Mouse (Mus musculus) hindbrain, embryonic 13.5 days (tissue): ENCODE measurements at regions not wholly inside any gene's neighbourhood (a gene's known extent, or its start where the extent isn't known, plus 50 kb on each side); places are given as distances from the start of the nearest gene placed in this dataset.

Experiments used
- ATAC-seq: fragments of 200-750 bp; cut with Nextera tagmentation; 2 replicates; pipeline ENCODE4 v1.8.0; 2017; ENCODE audit warnings: moderate TSS enrichment; ENCODE audit not compliant: low FRiP score
- H3K27ac ChIP-seq: fragments of 300-500 bp; sonication (generic); 2 replicates; pipeline ENCODE4 v1.5.1; 2015; ENCODE audit warnings: inconsistent platforms, mild to moderate bottlenecking, moderate library complexity
- H3K27me3 ChIP-seq: fragments of 300-500 bp; sonication (generic); 2 replicates; pipeline ENCODE4 v1.6.1; 2015; ENCODE audit warnings: mild to moderate bottlenecking, inconsistent platforms
- H3K36me3 ChIP-seq: fragments of 300-500 bp; sonication (generic); 2 replicates; pipeline ENCODE4 v1.6.1; 2015; ENCODE audit warnings: mild to moderate bottlenecking, inconsistent platforms
- H3K4me1 ChIP-seq: fragments of 300-500 bp; sonication (generic); replicated peaks from 2 replicates; pipeline ENCODE4 v1.6.1; 2015; ENCODE audit warnings: inconsistent platforms
- H3K4me2 ChIP-seq: fragments of 300-500 bp; sonication (generic); 2 replicates; pipeline ENCODE4 v1.6.1; 2015; ENCODE audit warnings: inconsistent platforms, mild to moderate bottlenecking, moderate library complexity
- H3K4me3 ChIP-seq: fragments of 300-500 bp; sonication (generic); 2 replicates; pipeline ENCODE4 v1.5.1; 2015; ENCODE audit warnings: mild to moderate bottlenecking, inconsistent platforms
- H3K9ac ChIP-seq: fragments of 300-500 bp; sonication (generic); 2 replicates; pipeline ENCODE4 v1.6.1; 2015; ENCODE audit warnings: mild to moderate bottlenecking, inconsistent platforms
- H3K9me3 ChIP-seq: fragments of 300-500 bp; sonication (generic); 2 replicates; pipeline ENCODE4 v1.6.1; 2016; ENCODE audit warnings: inconsistent platforms
- WGBS: fragments of 180-500 bp; shearing (Covaris S2); methylation state at CpG from one replicate; pipeline ENCODE4 v1.1.7; 2015; 5-methylcytosine and 5-hydroxymethylcytosine counted together

DNA sequence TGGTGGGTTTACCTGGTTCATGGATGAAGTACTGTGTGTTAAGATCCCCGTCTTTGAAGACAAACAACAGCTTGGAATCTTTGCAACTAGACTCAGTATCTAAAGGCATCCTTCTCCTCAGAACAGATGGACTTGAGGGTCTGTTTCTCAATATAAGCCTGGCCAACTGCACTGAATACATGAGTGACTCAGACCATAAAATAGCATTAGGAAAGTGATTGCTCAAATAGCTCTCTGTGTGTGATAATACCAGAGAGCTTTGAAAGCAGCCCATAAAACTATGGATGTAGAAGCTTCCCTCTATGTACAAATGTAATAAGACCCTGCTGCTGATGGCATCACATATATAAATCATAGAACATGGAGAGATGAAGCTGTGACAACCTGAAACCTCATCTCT, 78.3 kb upstream of the Zc3h12c start:
- Histone ChIP-seq H3K9ac (no peak overlapping the region), H3K4me3 (no peak overlapping the region), H3K4me2 (no peak overlapping the region), H3K9me3 (no peaks in the 10 kb centered on the region), H3K27me3 (no peaks in the 10 kb centered on the region), H3K36me3 (no peaks in the 10 kb centered on the region), H3K27ac (no peak overlapping the region), H3K4me1 (peaks cover 4% of the 10 kb centered on the region)
- WGBS, result 94% methylated on average over 1 of the region's 1 CpGs
- ATAC-seq, result no peak

DNA sequence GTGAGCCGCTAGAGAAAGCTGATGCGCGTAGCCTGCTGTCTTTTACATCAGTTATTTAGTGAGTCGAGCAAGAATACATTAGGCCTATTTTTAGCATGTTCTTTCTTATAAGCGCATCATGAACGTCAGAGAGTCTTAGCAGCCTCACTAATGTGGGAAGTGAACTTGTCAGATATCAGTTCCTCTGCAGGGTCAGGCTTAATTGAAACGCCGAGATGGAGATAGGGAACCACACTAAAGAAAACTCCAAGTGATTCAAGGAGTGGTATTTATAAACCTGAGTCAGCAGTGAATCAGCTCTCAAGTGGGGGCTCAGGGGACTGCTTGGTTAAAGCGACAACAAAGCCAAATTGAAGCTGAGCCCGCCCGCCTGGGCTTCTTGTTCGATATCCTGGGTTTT, 75.7 kb upstream of the Zc3h12c start:
- no peak overlapping the region for H3K4me2 ChIP-seq
- WGBS, result 77% methylated on average over 12 of the region's 12 CpGs

DNA sequence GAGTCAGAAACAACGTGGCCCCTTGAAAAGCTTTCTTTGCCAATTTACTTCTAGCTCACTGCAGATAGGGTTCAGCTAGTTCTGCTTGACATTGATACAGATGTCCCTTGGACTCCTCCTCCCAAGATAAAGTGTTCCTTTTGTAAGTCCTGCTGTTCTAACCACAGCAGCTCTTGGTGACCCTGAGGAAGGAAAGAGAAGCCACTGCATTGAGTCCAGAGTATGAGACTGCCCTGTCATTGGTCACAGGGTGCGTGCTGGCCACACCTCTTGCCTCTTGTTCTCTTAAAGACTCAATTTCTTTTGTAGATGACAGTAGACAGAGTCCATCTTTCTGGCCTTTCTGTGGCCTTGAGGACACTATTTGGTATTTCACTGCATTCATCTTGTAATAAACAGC, 74.7 kb upstream of the Zc3h12c start:
- Histone ChIP-seq H3K36me3 (no peaks in the 10 kb centered on the region), H3K27me3 (no peaks in the 10 kb centered on the region), H3K27ac (no peak overlapping the region), H3K4me3 (no peak overlapping the region), H3K9me3 (no peaks in the 10 kb centered on the region), H3K9ac (no peak overlapping the region), H3K4me1 (peaks cover 19% of the 10 kb centered on the region), H3K4me2 (no peak overlapping the region)
- 71% methylated on average over 2 of the region's 2 CpGs for WGBS
- no peak for ATAC-seq

More for the DNA sequence above, 75.7 kb upstream of the Zc3h12c start:
- Histone ChIP-seq H3K27ac (no peak overlapping the region), H3K4me1 (peaks cover 19% of the 10 kb centered on the region), H3K27me3 (no peaks in the 10 kb centered on the region), H3K9me3 (no peaks in the 10 kb centered on the region), H3K4me3 (no peak overlapping the region), H3K36me3 (no peaks in the 10 kb centered on the region), H3K9ac (no peak overlapping the region)
- ATAC-seq, result no peak

DNA sequence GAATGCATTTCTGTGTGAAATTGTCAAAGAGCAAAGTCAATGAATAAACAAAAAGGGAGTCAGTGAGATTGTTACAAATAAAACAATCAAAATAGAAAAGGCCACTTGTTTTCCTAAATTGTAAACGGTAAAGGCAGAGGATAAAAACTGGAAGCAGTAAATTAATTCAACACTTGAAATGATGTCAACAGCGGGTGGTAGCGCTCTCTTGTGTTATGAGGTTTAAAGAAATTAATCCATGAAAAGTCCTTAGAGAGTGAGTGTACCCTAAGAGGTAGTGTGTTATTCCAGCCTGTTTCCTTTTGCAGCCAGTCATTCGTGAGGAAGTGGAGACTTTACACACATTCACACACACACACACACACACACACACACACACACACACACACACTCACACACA, 73.2 kb upstream of the Zc3h12c start:
- Histone ChIP-seq H3K4me1 (peaks cover 19% of the 10 kb centered on the region), H3K4me2 (no peak overlapping the region), H3K9me3 (no peaks in the 10 kb centered on the region), H3K4me3 (no peak overlapping the region), H3K36me3 (no peaks in the 10 kb centered on the region), H3K27ac (peak overlapping the region; percentile 81), H3K27me3 (no peaks in the 10 kb centered on the region), H3K9ac (no peak overlapping the region)
- no peak for ATAC-seq
- WGBS, result 49% methylated on average over 4 of the region's 4 CpGs

GRCm38 (mm10) chr9:52240585-52241320, 72.4 kb upstream of the Zc3h12c start:
- H3K36me3 ChIP-seq, result no peaks in the 10 kb centered on the region
- no peaks in the 10 kb centered on the region for H3K27me3 ChIP-seq
- no peak overlapping the region for H3K4me3 ChIP-seq
- H3K4me2 ChIP-seq, result no peak overlapping the region
- H3K4me1 ChIP-seq, result peaks cover 19% of the 10 kb centered on the region
- WGBS, result 58% methylated on average over 12 of the region's 12 CpGs
- H3K9me3 ChIP-seq, result no peaks in the 10 kb centered on the region
- peak overlapping the region; percentile 81 for H3K27ac ChIP-seq
- 0 out of 2 replicates have a peak, but pooled peaks have one; percentile 43 for ATAC-seq
- no peak overlapping the region for H3K9ac ChIP-seq

DNA sequence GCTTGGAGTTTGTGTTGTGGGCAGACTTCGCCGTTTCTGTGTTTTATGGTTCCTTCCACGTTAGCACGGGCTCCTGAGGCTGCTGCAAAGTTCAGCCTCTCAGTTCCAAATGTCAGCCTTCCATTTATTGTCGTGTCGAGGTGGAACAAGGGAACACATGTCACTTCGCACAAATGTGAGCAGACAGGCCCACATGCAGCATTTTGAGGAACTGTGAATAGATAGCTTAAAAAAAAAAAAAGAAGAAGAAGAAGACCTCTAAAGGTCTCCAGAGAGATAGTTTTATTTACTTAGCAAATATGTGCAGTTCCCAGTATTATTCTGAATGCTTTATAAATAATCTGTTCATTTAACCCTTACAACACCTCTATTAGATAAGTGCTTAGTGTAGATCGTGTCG, 66.4 kb upstream of the Zc3h12c start:
- no peaks in the 10 kb centered on the region for H3K36me3 ChIP-seq
- no peak for ATAC-seq
- no peak overlapping the region for H3K9ac ChIP-seq
- 75% methylated on average over 9 of the region's 9 CpGs for WGBS
- no peak overlapping the region for H3K4me3 ChIP-seq
- H3K27ac ChIP-seq, result no peak overlapping the region
- no peaks in the 10 kb centered on the region for H3K4me1 ChIP-seq
- H3K4me2 ChIP-seq, result no peak overlapping the region
- no peaks in the 10 kb centered on the region for H3K9me3 ChIP-seq
- no peaks in the 10 kb centered on the region for H3K27me3 ChIP-seq

DNA sequence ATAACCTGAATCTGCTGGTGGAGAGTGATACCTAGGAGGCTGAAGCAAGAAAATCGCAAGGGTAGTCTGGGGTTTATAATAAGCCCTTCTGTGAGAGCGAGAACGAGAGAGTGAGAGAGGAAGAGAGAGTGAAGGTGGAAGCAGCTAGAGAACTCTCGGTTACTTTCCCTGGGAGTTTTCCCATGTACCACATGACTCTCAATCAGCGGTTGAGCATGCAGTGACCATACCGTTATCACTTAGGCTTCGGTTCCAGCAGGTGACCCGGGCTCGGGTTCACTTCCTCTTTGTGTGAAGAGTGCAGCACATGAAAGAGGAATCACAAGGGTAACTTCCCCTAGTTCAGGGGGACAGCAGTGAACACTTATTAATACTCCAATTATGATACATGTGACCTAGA, 61.2 kb upstream of the Zc3h12c start:
- H3K36me3 ChIP-seq, result no peaks in the 10 kb centered on the region
- H3K9ac ChIP-seq, result no peak overlapping the region
- no peak overlapping the region for H3K27ac ChIP-seq
- no peak overlapping the region for H3K4me2 ChIP-seq
- 88% methylated on average over 9 of the region's 9 CpGs for WGBS
- no peak for ATAC-seq
- H3K27me3 ChIP-seq, result no peaks in the 10 kb centered on the region
- no peaks in the 10 kb centered on the region for H3K9me3 ChIP-seq
- no peak overlapping the region for H3K4me3 ChIP-seq
- no peaks in the 10 kb centered on the region for H3K4me1 ChIP-seq

DNA sequence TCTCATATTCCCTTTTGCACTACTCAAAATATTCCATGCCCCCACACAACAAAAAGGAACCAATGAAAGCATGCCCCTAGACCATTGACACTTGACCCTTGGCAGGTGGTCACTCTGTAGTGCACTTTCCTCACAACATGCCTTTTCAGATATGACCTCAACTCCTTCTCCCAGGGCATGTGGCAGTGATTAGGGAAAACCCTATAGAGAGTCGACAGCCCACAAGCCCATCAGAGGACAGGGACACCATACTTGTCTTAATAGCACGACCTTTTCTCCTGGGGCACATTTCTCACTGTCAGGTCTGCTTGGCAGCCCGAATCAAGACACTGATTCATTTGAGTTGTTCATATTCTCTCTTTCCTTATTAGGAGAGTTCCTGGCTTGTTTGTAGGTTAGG, 57.3 kb upstream of the Zc3h12c start:
- H3K27me3 ChIP-seq, result no peaks in the 10 kb centered on the region
- no peaks in the 10 kb centered on the region for H3K36me3 ChIP-seq
- WGBS, result 42% methylated on average over 3 of the region's 3 CpGs
- H3K4me2 ChIP-seq, result no peak overlapping the region
- ATAC-seq, result no peak
- no peak overlapping the region for H3K4me3 ChIP-seq
- H3K9me3 ChIP-seq, result no peaks in the 10 kb centered on the region
- H3K27ac ChIP-seq, result no peak overlapping the region
- H3K4me1 ChIP-seq, result peaks cover 22% of the 10 kb centered on the region
- H3K9ac ChIP-seq, result no peak overlapping the region

DNA sequence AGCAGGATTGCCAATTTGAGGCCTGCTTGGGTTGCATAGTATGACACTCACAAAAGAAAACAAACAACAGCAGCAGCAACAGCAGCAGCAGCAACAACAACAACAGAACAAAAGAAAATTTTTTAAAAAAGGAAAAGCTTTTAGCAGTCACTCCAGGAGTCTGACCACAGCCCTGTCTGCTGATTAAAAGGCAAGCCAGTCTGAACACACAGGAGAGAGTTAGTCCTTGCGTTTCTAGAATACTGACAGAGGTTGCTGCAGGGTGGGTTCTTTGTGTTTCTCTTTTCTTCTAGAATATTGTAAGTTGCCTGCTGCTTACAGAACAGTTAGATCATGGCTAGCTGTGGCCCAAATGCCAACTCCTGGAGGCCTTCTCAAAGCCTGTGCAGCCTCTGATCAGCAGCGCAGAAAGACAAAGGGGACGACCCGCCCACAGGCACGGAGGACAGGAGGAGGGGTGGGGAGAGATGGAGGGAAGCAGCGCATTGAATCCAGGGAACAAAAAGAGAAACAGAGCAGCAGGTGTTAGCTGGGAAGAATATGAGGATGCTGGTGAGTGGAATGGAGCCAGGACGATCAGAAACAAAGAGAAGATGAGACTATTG, 55.2 kb upstream of the Zc3h12c start:
- peak overlapping the region; percentile 40 for H3K9ac ChIP-seq
- peak; percentile 83 for ATAC-seq
- 4% methylated on average over 7 of the region's 7 CpGs for WGBS
- peak overlapping the region; percentile 85 for H3K27ac ChIP-seq
- peaks cover 22% of the 10 kb centered on the region for H3K4me1 ChIP-seq
- H3K4me3 ChIP-seq, result peak overlapping the region; percentile 4; the same call in 1 of the 2 replicates
- H3K27me3 ChIP-seq, result no peaks in the 10 kb centered on the region
- no peaks in the 10 kb centered on the region for H3K9me3 ChIP-seq
- H3K4me2 ChIP-seq, result peak overlapping the region; percentile 37
- no peaks in the 10 kb centered on the region for H3K36me3 ChIP-seq
